Mouse (Mus musculus) lung, postnatal 0 days (tissue): Measurements from ENCODE around the gene Lmod3.

Experiments used
- CTCF ChIP-seq: IDR thresholded peaks from 2 replicates; pipeline ENCODE4 v1.5.1; 2016; ENCODE audit warnings: antibody characterized with exemption, mild to moderate bottlenecking
- EP300 ChIP-seq: IDR thresholded peaks from 2 replicates; pipeline ENCODE4 v1.6.1; 2016; ENCODE audit warnings: antibody characterized with exemption, mild to moderate bottlenecking, control low read depth

- TF ChIP-seq CTCF: no peak
- TF ChIP-seq EP300: no peak
Observed at GRCm38 (mm10) chr6:97204252-97204869, 48.2 kb downstream of the Lmod3 start.
